Mouse (Mus musculus) left cerebral cortex, adult 9 months (tissue): Measurements from ENCODE around the gene Ghrl.
"Not testable (repeated sequence)": the region's sequence is repeated elsewhere in the genome, so short reads cannot be mapped to it uniquely, and the experiment has no call there.

Experiments used
- DNase-seq, 2 experiments: peaks; one replicate each; pipeline ENCODE4 v3.0.0; 2022; ENCODE audit warnings: low spot score in 2 of 2

The Ghrl gene

GRCm38 (mm10) chr6:113719878-113720277 lies at the start of gene Ghrl:
Gene Ghrl (minus strand): TSS chr6:113719880.
- DNase-seq = no peak

- peak in 1 of 2 experiments; percentile 53 for DNase-seq
Measured at GRCm38 (mm10) chr6:113768804-113769203, 49.1 kb upstream of the Ghrl start.

- DNase-seq = peak in 1 of 2 experiments; percentile 62
Measured at GRCm38 (mm10) chr6:113761644-113762043, 42.0 kb upstream of the Ghrl start.

GRCm38 (mm10) chr6:113749119-113749685 lies 29.5 kb upstream of the Ghrl start:
- DNase-seq = no peak

GRCm38 (mm10) chr6:113748351-113748750 lies 28.7 kb upstream of the Ghrl start:
- no peak for DNase-seq

GRCm38 (mm10) chr6:113747284-113747683 lies 27.6 kb upstream of the Ghrl start:
- peak in 1 of 2 experiments; percentile 39 for DNase-seq

GRCm38 (mm10) chr6:113745117-113745516 lies 25.4 kb upstream of the Ghrl start:
- no peak for DNase-seq

GRCm38 (mm10) chr6:113743111-113743510 lies 23.4 kb upstream of the Ghrl start:
- DNase-seq = no peak

GRCm38 (mm10) chr6:113742321-113742720 lies 22.6 kb upstream of the Ghrl start:
- DNase-seq = no peak

GRCm38 (mm10) chr6:113741425-113741824 lies 21.7 kb upstream of the Ghrl start:
- DNase-seq = no peak

- DNase-seq = peak in 1 of 2 experiments; percentile 86
Measured at GRCm38 (mm10) chr6:113740236-113741217, 20.8 kb upstream of the Ghrl start, which contains the start of gene Sec13. Gene Sec13 (minus strand): TSS chr6:113740743.

- no peak for DNase-seq
Measured at GRCm38 (mm10) chr6:113737318-113738046, 17.8 kb upstream of the Ghrl start.

- DNase-seq = no peak
Measured at GRCm38 (mm10) chr6:113731296-113731695, 11.6 kb upstream of the Ghrl start.

GRCm38 (mm10) chr6:113728181-113728580 lies 8.5 kb upstream of the Ghrl start:
- no peak for DNase-seq

GRCm38 (mm10) chr6:113721061-113721460 lies 1.4 kb upstream of the Ghrl start:
- DNase-seq = no peak

- no peak for DNase-seq
Measured at GRCm38 (mm10) chr6:113717541-113717940, 2.1 kb downstream of the Ghrl start.

- DNase-seq = no peak
Measured at GRCm38 (mm10) chr6:113714797-113715196, 4.9 kb downstream of the Ghrl start.

- DNase-seq = peak in 1 of 2 experiments; percentile 16
Measured at GRCm38 (mm10) chr6:113714276-113714675, 5.4 kb downstream of the Ghrl start.

- DNase-seq = not testable (repeated sequence)
Measured at GRCm38 (mm10) chr6:113713389-113713788, 6.3 kb downstream of the Ghrl start.

GRCm38 (mm10) chr6:113712718-113713117 lies 7.0 kb downstream of the Ghrl start:
- no peak for DNase-seq

- DNase-seq = no peak
Measured at GRCm38 (mm10) chr6:113697222-113698205, 22.2 kb downstream of the Ghrl start.
